Mouse (Mus musculus): ENCODE measurements around the gene Lin9. TPM values are rescaled to one million over a fixed set of nuclear protein-coding genes. Genes with fewer than 3 reads are reported as not detected.

Gene Lin9
- polyA plus RNA-seq, 1 experiment from 2014 or later: 5.6 TPM

DNA sequence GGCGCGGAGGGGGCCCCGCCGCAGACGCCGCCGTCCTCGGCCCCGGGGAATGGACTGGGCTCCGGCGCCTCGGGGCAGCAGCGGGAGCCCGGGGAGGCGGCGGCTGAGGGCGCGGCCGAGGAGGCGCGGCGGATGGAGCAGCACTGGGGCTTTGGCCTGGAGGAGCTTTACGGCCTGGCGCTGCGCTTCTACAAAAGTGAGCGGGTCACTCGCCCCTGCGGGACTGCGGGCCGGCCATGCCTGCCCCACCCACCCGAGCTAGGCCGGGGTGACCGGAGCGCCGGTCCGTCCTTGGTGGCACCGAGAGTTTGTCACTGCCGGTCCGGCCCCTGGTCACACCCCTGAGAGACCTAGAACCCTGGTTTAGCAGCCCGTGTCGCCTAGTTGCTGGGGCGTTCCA lies 85.2 kb downstream of the Lin9 start:
- Histone ChIP-seq H3K27me3 (replicated peaks; ENCODE audit: insufficient read depth, low read length) (no peaks in the 10 kb centered on the region), H3K27ac (ENCODE audit: low read length) (peak overlapping the region; percentile 95), H3K9ac (replicated peaks; ENCODE audit: low read depth) (peak overlapping the region; percentile 86), H3K4me1 (ENCODE audit: insufficient read depth, low read depth, low read length) (peaks cover 12% of the 10 kb centered on the region), H3K9me3 (ENCODE audit: low read length) (no peaks in the 10 kb centered on the region), H3K4me3 (ENCODE audit: low read depth, low read length) (peak overlapping the region; percentile 96), H3K4me2 (replicated peaks; ENCODE audit: low read depth, low read length) (peak overlapping the region; percentile 86), H3K36me3 (ENCODE audit: insufficient read depth, low read length) (no peaks in the 10 kb centered on the region)
- TF ChIP-seq CTCF (IDR thresholded peaks at IDR 0.05) (no peak), EP300 (IDR thresholded peaks at IDR 0.05) (no peak)
- peak; percentile 82 for ATAC-seq
- DNase-seq (ENCODE audit: low spot score): peak; percentile 65
- under 1% methylated on average over 31 of the region's 42 CpGs for WGBS

- 82% methylated on average over 3 of the region's 3 CpGs for WGBS
- 0 out of 2 replicates have a peak, but pooled peaks cover 1% of the 10 kb centered on the region for H3K36me3 ChIP-seq (ENCODE audit: insufficient read depth, low read length)
- no peak overlapping the region for H3K4me2 ChIP-seq (replicated peaks; ENCODE audit: low read depth, low read length)
- H3K4me3 ChIP-seq (ENCODE audit: low read depth, low read length): no peak overlapping the region
- H3K27me3 ChIP-seq (replicated peaks; ENCODE audit: insufficient read depth, low read length): no peaks in the 10 kb centered on the region
- no peak overlapping the region for H3K27ac ChIP-seq (ENCODE audit: low read length)
- DNase-seq (ENCODE audit: low spot score): no peak
- no peak overlapping the region for H3K9ac ChIP-seq (replicated peaks; ENCODE audit: low read depth)
- TF ChIP-seq CTCF (IDR thresholded peaks at IDR 0.05) (no peak), EP300 (IDR thresholded peaks at IDR 0.05) (no peak)
- H3K9me3 ChIP-seq (ENCODE audit: low read length): no peaks in the 10 kb centered on the region
- H3K4me1 ChIP-seq (ENCODE audit: insufficient read depth, low read depth, low read length): peaks cover 12% of the 10 kb centered on the region
- no peak for ATAC-seq
Measured at GRCm38 (mm10) chr1:180729231-180729630, 88.3 kb downstream of the Lin9 start.

Other genes with a start within 250 kb of the Lin9 start
- 0.07 and 0.08 TPM in 2 replicates for gene Stum, start 157.6 kb upstream of the Lin9 start, polyA plus RNA-seq (2015; fragmentation: Nextera tagmentation; extraction: Ambion mirVana)
- gene Parp1, start 72.2 kb upstream of the Lin9 start, polyA plus RNA-seq (2015; fragmentation: Nextera tagmentation; extraction: Ambion mirVana): 21.0 and 23.1 TPM in 2 replicates
- not detected in 2 replicates for gene Mixl1, start 55.9 kb downstream of the Lin9 start, polyA plus RNA-seq (2015; fragmentation: Nextera tagmentation; extraction: Ambion mirVana)
- gene Acbd3, start 84.9 kb downstream of the Lin9 start, polyA plus RNA-seq (2015; fragmentation: Nextera tagmentation; extraction: Ambion mirVana): 17.0 and 18.5 TPM in 2 replicates
- 1,774 and 1,827 TPM in 2 replicates for gene H3f3a, start 172.8 kb downstream of the Lin9 start, polyA plus RNA-seq (2015; fragmentation: Nextera tagmentation; extraction: Ambion mirVana)
- 21.2 and 22.6 TPM in 2 replicates for gene Sde2, start 210.0 kb downstream of the Lin9 start, polyA plus RNA-seq (2015; fragmentation: Nextera tagmentation; extraction: Ambion mirVana)

Data from lung, postnatal 0 days (tissue).